Mouse (Mus musculus) heart, embryonic 12.5 days (tissue): ENCODE data around the gene Stk11. TPM values are rescaled to one million over a fixed set of nuclear protein-coding genes. Genes with fewer than 3 reads are reported as not detected.

Experiments
- ATAC-seq: fragments of 200-750 bp; cut with Nextera tagmentation; 2 replicates; pipeline ENCODE4 v1.8.0; 2017; ENCODE audit warnings: moderate TSS enrichment, moderate library complexity; ENCODE audit not compliant: insufficient number of reproducible peaks, low FRiP score
- H3K27ac ChIP-seq: fragments of 300-500 bp; sonication (generic); 2 replicates; pipeline ENCODE4 v1.5.1; 2016; ENCODE audit warnings: mild to moderate bottlenecking, moderate library complexity; ENCODE audit not compliant: poor library complexity, severe bottlenecking
- H3K27me3 ChIP-seq: fragments of 300-500 bp; sonication (generic); replicated peaks from 2 replicates; pipeline ENCODE4 v1.6.1; 2016; ENCODE audit warnings: mild to moderate bottlenecking, moderate library complexity
- H3K36me3 ChIP-seq: fragments of 300-500 bp; sonication (generic); 2 replicates; pipeline ENCODE4 v1.6.1; 2016; ENCODE audit warnings: mild to moderate bottlenecking, moderate library complexity
- H3K4me1 ChIP-seq: fragments of 300-500 bp; sonication (generic); replicated peaks from 2 replicates; pipeline ENCODE4 v1.6.1; 2016; ENCODE audit warnings: mild to moderate bottlenecking
- H3K4me2 ChIP-seq: fragments of 300-500 bp; sonication (generic); 2 replicates; pipeline ENCODE4 v1.6.1; 2016; ENCODE audit warnings: mild to moderate bottlenecking, moderate library complexity
- H3K4me3 ChIP-seq: fragments of 300-500 bp; sonication (generic); 2 replicates; pipeline ENCODE4 v1.5.1; 2016; ENCODE audit warnings: mild to moderate bottlenecking
- H3K9ac ChIP-seq: fragments of 300-500 bp; sonication (generic); 2 replicates; pipeline ENCODE4 v1.6.1; 2016; ENCODE audit warnings: mild to moderate bottlenecking, moderate library complexity
- H3K9me3 ChIP-seq: fragments of 300-500 bp; sonication (generic); replicated peaks from 2 replicates; pipeline ENCODE4 v1.6.1; 2016; ENCODE audit warnings: mild to moderate bottlenecking, moderate library complexity
- WGBS: fragments of 180-500 bp; shearing (Covaris S2); methylation state at CpG from one replicate; pipeline ENCODE4 v1.1.7; 2016; 5-methylcytosine and 5-hydroxymethylcytosine counted together
- polyA plus RNA-seq: library from polyadenylated mRNA; unstranded; fragments of >200 nt; fragmentation: Nextera tagmentation; extraction: Ambion mirVana; gene quantifications from 2 replicates; pipeline ENCODE4 v1.2.1, GENCODE M21; 2016

Gene Stk11
- 10.8 and 13.8 TPM in 2 replicates for polyA plus RNA-seq

DNA sequence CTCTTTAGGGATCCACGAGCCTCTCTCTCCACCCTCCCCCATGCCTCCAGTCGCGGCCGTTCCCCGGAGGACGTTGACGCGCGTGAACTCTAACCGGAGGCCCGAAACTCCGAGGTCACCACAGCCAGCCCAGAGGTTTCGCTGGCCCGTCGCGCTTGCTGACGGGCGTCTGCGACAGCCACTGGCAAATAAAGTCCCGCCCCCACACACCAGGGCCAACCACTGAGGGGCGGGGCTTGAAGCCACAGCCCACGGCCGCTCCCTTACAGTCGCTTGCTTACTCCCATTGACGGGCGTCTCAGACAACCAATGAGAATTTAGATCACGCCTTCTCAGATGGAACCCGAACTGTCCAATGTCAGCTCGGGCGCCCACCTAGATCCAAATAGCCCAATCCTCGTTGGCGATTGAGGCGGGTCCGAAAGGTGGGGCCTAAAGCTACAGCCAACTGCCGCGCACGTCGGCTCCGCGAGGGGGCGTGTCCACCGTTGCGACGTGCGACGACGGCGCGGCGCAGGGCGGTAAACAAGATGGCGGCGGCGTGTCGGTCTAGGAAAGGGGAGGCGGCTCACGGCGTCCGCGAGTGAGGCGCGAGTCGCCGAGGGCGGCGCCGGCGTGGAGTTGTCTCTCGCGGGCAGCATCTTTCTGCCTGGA is at the start of gene Stk11:
Gene Stk11, plus strand, starts transcription at position 514 of the 654 bp plus-strand sequence.
- WGBS, result under 1% methylated on average over 69 of the region's 70 CpGs
- Histone ChIP-seq H3K4me2 (peak within 1 kb of the TSS; percentile 97), H3K9ac (peak within 1 kb of the TSS; percentile 81), H3K4me1 (peaks cover 40% of the 10 kb centered on the region), H3K36me3 (peaks cover 28% of the 10 kb centered on the region), H3K4me3 (peak within 1 kb of the TSS; percentile 71), H3K27me3 (no peaks in the 10 kb centered on the region), H3K9me3 (no peaks in the 10 kb centered on the region), H3K27ac (peak within 1 kb of the TSS; percentile 90)
- peak; percentile 98 for ATAC-seq

DNA sequence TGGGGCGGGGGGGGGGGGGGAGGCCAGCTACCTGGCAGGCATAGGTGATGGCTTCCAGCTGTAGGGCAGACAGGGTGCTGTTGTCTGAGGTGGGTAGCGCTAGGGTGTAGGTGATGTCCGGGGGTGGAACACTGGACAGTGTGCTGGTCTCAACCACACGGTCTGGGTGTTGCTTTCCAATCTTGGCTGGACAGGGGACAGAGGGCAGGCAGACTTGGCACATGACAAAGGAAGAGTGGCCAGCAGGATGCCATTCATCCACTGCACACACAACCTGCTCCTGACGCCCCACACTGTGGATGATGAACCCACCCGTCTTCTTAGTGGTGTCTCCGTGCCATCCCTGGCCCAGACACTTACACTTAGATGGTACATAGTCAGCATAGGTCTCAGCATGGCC is 46.4 kb upstream of the Stk11 start:
- H3K4me1 ChIP-seq, result peaks cover 41% of the 10 kb centered on the region
- no peak overlapping the region for H3K4me3 ChIP-seq
- ATAC-seq, result no peak
- WGBS, result 88% methylated on average over 6 of the region's 7 CpGs
- peaks cover 40% of the 10 kb centered on the region for H3K36me3 ChIP-seq
- H3K4me2 ChIP-seq, result no peak overlapping the region
- no peak overlapping the region for H3K27ac ChIP-seq
- no peak overlapping the region for H3K9ac ChIP-seq
- H3K9me3 ChIP-seq, result no peaks in the 10 kb centered on the region
- no peaks in the 10 kb centered on the region for H3K27me3 ChIP-seq

DNA sequence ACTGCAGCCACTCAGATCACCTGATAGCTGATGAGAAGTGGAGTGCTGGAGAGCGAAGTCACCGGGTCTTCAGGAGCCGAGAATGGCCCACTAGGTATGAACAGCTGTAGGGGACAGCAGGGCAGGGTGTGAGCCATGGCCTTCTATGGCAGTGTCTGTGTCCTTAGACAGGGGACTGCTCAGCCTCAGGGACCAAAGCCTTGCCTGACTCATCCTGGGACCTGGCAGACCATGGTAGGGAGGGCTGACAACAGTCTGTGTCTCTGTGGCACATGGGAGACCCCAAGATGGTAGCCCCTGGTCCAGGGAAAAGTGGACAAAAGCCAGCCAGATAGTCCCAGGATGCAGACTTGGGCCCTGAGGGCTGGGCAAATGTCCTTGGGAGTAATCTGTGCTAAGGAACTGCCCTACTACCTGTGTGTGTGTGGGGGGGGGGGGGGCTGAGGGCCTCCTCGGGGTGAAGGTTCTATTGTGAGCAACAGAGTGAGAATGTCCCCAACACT is 45.6 kb upstream of the Stk11 start:
- H3K27ac ChIP-seq, result no peak overlapping the region
- no peaks in the 10 kb centered on the region for H3K9me3 ChIP-seq
- H3K9ac ChIP-seq, result no peak overlapping the region
- H3K4me3 ChIP-seq, result no peak overlapping the region
- no peak for ATAC-seq
- WGBS, result 81% methylated on average over 4 of the region's 4 CpGs
- no peak overlapping the region for H3K4me2 ChIP-seq
- H3K4me1 ChIP-seq, result peaks cover 47% of the 10 kb centered on the region
- peaks cover 36% of the 10 kb centered on the region for H3K36me3 ChIP-seq
- no peaks in the 10 kb centered on the region for H3K27me3 ChIP-seq

DNA sequence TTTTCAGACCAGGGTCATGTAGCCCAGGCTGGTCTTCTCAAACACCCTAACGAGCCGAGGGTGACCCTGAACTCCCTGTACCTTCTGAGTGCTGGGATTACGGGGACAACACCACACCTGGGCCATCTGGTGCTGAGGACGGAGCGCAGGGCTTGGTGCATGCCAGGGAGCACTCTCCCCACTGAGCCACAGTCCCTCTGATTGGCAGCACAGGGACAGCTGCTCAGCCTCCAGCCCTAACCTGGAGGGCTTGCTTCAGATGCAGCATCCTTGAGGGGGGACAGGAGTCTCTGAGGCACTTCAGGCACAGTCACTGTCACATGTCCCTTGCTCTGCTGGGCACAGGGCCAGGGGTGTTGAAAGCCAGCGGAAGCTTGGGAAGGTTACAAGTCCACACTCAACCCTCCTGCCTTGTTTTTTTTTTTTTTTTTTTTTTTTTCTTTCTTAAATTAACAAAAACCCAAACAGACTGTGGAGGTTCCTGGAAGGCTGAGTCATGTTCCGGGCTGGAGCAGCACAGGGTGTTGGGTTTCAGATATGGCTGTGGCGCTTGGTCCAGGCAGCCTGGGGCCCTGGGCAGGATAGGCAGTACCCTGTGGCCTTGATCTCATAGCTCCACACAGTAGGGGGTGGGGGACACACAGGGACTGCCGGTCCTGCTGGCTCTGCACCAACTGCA is 44.6 kb upstream of the Stk11 start:
- H3K27me3 ChIP-seq, result no peaks in the 10 kb centered on the region
- peak overlapping the region; percentile 83 for H3K27ac ChIP-seq
- peak; percentile 94 for ATAC-seq
- H3K9me3 ChIP-seq, result no peaks in the 10 kb centered on the region
- H3K4me2 ChIP-seq, result peak overlapping the region; percentile 20; the same call in 1 of the 2 replicates
- peaks cover 29% of the 10 kb centered on the region for H3K36me3 ChIP-seq
- 0 out of 2 replicates have a peak overlapping the region, but pooled peaks have one; percentile 2 for H3K4me3 ChIP-seq
- WGBS, result 45% methylated on average over 9 of the region's 9 CpGs
- 0 out of 2 replicates have a peak overlapping the region, but pooled peaks have one; percentile 33 for H3K9ac ChIP-seq
- H3K4me1 ChIP-seq, result peaks cover 56% of the 10 kb centered on the region

DNA sequence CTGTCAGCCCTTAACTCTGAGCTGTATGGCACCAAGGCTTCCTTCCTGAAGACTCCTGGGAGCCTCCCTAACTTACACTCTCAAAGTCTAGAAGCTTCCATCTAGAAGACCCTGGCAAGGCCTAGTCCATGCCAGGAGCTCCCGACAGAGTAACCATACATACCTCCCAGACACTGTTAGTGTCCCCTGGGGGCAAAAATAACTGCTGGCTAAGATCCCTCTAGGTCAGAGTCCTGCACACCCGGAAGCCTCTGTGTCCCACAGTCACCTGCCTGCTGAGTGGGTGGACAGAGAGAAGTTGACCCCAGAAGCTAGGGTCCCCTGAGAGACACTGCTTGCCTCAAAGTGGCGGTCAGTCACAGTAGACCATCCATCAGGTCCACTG is 44.1 kb upstream of the Stk11 start:
- WGBS, result 58% methylated on average over 3 of the region's 3 CpGs
- Histone ChIP-seq H3K9ac (peak overlapping the region; percentile 33; the same call in 1 of the 2 replicates), H3K27ac (peak overlapping the region; percentile 83), H3K36me3 (peaks cover 23% of the 10 kb centered on the region), H3K4me3 (0 out of 2 replicates have a peak overlapping the region, but pooled peaks have one; percentile 2), H3K4me1 (peaks cover 56% of the 10 kb centered on the region), H3K9me3 (no peaks in the 10 kb centered on the region), H3K4me2 (peak overlapping the region; percentile 20), H3K27me3 (no peaks in the 10 kb centered on the region)
- peak; percentile 3; the same call in 1 of the 2 replicates for ATAC-seq

DNA sequence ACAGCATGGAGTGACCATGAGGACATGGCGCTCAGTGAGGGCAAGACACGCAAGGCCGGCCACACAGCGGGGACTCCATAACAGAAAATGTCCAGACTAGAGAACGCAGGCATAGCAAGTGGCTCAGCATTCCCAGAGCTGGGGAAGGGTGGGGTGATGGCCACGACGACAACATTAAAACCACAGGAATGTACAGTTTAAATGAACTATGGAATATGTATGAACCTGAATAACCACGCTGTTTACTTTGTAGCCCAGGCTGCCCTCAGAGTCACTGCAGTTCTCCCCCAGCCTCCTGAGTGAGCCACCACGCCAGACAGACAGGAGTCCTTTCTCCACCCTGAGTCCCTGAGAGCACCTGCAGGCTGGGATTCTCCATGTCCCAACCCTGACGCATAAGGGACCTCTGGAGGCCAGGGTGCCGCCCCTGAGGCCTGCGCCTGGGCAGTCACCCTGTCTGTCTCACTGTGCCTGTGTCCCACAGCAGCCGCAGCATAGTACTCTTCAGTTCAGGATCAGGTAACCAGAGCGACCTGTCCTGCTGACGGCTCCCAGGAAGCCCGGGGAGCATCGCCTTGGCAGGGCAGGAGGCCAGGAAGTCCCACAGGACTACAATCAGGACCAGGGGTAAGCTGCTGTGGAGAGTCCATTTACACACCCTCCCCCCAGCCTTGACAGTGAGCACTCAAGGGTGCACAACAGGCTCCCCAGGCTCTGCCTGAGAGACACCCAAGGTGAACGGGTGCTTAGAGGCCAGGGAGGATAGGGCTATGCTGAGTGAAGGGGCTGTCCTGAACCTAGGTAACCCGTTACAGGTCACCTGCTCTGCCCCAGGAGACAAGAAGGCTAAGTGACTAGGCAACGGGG is 42.7 kb upstream of the Stk11 start:
- WGBS, result 80% methylated on average over 20 of the region's 20 CpGs
- Histone ChIP-seq H3K9me3 (no peaks in the 10 kb centered on the region), H3K27ac (no peak overlapping the region), H3K27me3 (no peaks in the 10 kb centered on the region), H3K36me3 (peaks cover 21% of the 10 kb centered on the region; the same call in 1 of the 2 replicates), H3K9ac (peak overlapping the region; percentile 16), H3K4me1 (peaks cover 56% of the 10 kb centered on the region), H3K4me3 (no peak overlapping the region), H3K4me2 (no peak overlapping the region)
- no peak for ATAC-seq

DNA sequence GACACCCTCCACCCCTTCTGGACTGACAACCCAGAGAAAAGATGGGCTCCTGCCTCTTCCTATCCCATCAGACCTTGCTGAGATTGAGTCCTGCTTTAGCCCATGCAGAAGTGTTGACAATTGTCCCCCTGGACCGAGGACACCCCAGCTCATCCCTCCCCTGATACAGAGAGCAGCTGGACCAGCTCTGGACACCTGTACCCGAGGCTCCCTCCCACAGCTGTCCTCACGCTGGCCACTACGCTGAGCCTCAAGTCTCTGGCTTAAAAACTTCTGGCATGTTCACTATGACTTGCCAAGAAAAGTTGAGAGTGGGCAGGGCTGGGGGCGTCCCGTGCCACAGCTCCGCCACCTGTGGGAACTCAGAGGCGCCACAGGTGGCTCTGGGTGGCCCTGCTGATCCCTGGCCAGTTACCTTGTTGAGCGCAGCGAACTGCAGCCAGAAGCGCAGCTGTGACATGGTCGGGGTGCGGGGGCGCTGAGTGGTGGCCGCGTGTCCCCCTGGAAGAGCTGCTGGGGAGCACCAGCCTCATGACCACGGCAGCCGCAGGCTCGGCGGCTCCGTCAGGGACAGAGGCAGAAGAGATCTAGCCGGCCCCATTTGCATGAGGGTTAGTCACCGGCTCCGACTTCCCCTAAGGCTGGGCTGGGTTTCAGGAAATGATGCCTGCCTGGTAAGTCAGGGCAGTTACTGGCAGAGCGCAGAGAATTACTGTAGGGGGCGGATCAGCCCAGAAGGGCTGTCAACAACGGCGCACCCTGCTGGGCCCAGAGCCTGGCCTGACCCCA is 40.6 kb upstream of the Stk11 start:
- no peaks in the 10 kb centered on the region for H3K27me3 ChIP-seq
- H3K9me3 ChIP-seq, result no peaks in the 10 kb centered on the region
- H3K9ac ChIP-seq, result peak overlapping the region; percentile 54
- peak overlapping the region; percentile 36; the same call in 1 of the 2 replicates for H3K27ac ChIP-seq
- peak; percentile 13; the same call in 1 of the 2 replicates for ATAC-seq
- H3K36me3 ChIP-seq, result peaks cover 30% of the 10 kb centered on the region
- peak overlapping the region; percentile 67 for H3K4me2 ChIP-seq
- WGBS, result 14% methylated on average over 28 of the region's 28 CpGs
- peak overlapping the region; percentile 33 for H3K4me3 ChIP-seq
- H3K4me1 ChIP-seq, result peaks cover 54% of the 10 kb centered on the region

DNA sequence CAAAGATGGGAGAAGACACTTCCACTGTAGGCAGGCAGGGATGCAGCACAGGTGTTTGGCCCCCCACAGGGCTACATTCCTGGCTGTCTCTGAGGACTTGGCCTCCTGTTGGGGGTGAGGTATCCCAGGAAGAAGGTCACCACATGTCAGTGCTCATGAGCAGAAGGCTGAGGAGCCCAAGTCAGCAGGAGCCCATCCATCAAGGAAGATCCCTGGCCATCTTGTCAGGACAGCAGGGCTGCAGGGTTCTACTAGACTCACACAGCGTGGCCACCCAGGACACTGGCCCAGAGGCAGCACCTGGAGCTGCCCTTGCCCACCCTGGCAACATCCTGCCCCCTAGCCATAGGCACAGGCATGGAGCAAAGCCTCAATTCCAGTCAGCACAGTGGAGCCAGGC is 39.7 kb upstream of the Stk11 start:
- no peak for ATAC-seq
- H3K9ac ChIP-seq, result 0 out of 2 replicates have a peak overlapping the region, but pooled peaks have one; percentile 54
- no peak overlapping the region for H3K4me2 ChIP-seq
- H3K27ac ChIP-seq, result no peak overlapping the region
- peaks cover 39% of the 10 kb centered on the region for H3K36me3 ChIP-seq
- H3K27me3 ChIP-seq, result no peaks in the 10 kb centered on the region
- H3K4me1 ChIP-seq, result peaks cover 46% of the 10 kb centered on the region
- H3K4me3 ChIP-seq, result no peak overlapping the region
- WGBS, result 59% methylated on average over 1 of the region's 1 CpGs
- H3K9me3 ChIP-seq, result no peaks in the 10 kb centered on the region

DNA sequence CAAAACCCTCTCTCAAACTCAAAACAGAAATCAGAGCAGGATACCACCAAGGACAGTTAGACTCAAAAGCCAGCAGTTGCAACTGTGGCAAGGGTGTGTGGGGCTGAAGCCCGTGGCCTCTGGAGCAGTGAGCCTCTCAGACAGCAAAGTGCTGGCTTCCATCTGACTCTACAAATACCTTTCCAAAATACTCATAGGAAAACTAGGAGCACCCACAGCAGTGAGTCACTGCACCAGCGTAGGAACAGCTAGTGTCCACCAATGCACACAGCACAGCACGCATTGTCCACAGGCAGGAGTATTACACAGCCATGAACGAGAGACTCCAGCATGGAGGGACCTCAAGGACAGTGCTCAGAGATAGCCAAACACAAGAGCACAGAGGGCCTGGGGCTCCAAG is 39.2 kb upstream of the Stk11 start:
- Histone ChIP-seq H3K36me3 (peaks cover 43% of the 10 kb centered on the region), H3K27ac (no peak overlapping the region), H3K4me2 (no peak overlapping the region), H3K9ac (no peak overlapping the region), H3K4me3 (no peak overlapping the region), H3K4me1 (peaks cover 42% of the 10 kb centered on the region), H3K9me3 (no peaks in the 10 kb centered on the region), H3K27me3 (no peaks in the 10 kb centered on the region)
- WGBS, result 89% methylated on average over 4 of the region's 4 CpGs
- no peak for ATAC-seq

DNA sequence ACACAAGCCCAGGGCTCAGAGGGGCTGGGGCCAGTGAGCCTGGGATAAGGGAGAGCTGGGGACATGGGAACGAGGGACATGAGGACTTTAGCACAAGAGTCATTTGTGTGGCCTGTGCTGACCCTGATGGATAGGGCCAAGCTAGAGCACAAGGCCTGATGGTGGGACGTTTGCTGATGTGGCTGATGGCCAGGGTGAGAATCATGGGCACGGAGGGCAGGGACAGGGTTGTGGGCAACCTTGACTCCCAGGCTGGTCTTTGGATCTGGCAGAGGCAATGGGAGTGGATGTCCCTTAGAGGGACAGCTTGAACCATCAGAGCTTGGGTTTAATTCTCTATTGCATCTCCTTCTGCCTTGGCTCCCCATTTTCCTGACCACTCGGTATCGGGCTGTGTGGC is 38.3 kb upstream of the Stk11 start:
- no peak for ATAC-seq
- WGBS, result 88% methylated on average over 5 of the region's 5 CpGs

More for the DNA sequence above, 38.3 kb upstream of the Stk11 start:
- H3K4me3 ChIP-seq, result no peak overlapping the region
- peaks cover 32% of the 10 kb centered on the region for H3K4me1 ChIP-seq
- H3K9me3 ChIP-seq, result no peaks in the 10 kb centered on the region
- no peak overlapping the region for H3K9ac ChIP-seq
- H3K36me3 ChIP-seq, result peaks cover 53% of the 10 kb centered on the region
- no peak overlapping the region for H3K4me2 ChIP-seq
- H3K27ac ChIP-seq, result no peak overlapping the region
- no peaks in the 10 kb centered on the region for H3K27me3 ChIP-seq
